Mouse (Mus musculus): ENCODE data around the gene Cyld.

- TF ChIP-seq GATA2 (IDR thresholded peaks at IDR 0.05; ENCODE audit: borderline replicate concordance, low read depth, low read length) (no peak), CTCF (IDR thresholded peaks at IDR 0.05; ENCODE audit: low read depth, low read length) (no peak), TAL1 (conservative IDR thresholded peaks at IDR 0.05; ENCODE audit: low read depth, low read length) (no peak), GATA1 (IDR thresholded peaks at IDR 0.05; ENCODE audit: borderline replicate concordance, low read length) (no peak), POLR2AphosphoS5 (IDR thresholded peaks at IDR 0.05; ENCODE audit: insufficient replicate concordance, low read depth, low read length) (no peak)
Measured at GRCm38 (mm10) chr8:88793324-88793722, 96.5 kb downstream of the Cyld start.

Data from G1E (cell line).